ENCODE assay signal across 26 mouse cellular contexts in the genomic region with DNA sequence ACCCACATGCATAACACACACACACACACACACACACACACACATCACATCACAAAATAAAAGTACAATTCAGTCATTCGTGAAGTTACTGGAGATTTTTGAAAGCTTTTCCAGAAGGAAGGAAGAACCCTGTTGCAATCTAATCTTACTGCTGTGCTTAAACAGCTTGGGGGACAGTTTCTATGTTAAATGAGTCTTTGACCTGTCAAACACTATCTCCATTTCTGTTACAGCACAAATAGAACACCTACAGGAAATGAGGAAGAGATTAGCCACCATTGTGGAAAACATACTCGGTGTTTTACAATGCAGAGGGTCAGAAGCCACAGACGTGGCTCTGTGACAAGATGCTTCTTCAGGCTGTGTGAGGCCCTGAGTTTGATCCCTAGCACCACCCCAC.
A peak's percentile ranks its signal among the peaks of the same experiment; 100 is the strongest.
DNase-seq lines count a peak whose midpoint lies in the region; ATAC-seq and TF ChIP-seq lines count a peak whose summit lies in the region.
"Had no signal": no experiment of that assay in that cellular context is flagged by ENCODE, and none has a peak within 500 bp of the region (broad histone marks: within the 10 kb centered on the region; RNA-seq: fewer than 3 reads in every experiment).

No protein-coding gene starts in this region.

- TF ChIP-seq POLR2A in bone marrow, adult 2 months (IDR thresholded peaks at IDR 0.05; ENCODE audit: borderline replicate concordance, control insufficient read depth, low read depth, low read length), result no peak

- H3K4me2 ChIP-seq in heart, embryonic 13.5 days, result no peak overlapping the region
- no peak overlapping the region for H3K4me2 ChIP-seq in heart, embryonic 16.5 days (ENCODE audit: low read depth, low read length)
- H3K4me2 ChIP-seq: embryonic facial prominence, embryonic 12.5 days; forebrain, embryonic 12.5 days; forebrain, embryonic 15.5 days; hindbrain, embryonic 14.5 days had no signal

- peak overlapping the region; percentile 66 for H3K27ac ChIP-seq in heart, embryonic 13.5 days (replicated peaks)
- peak overlapping the region; percentile 46 for H3K27ac ChIP-seq in heart, embryonic 16.5 days (ENCODE audit: low read length)
- H3K27ac ChIP-seq in heart, embryonic 10.5 days, result no peak overlapping the region
- peak overlapping the region; percentile 1; the same call in 1 of the 2 replicates for H3K27ac ChIP-seq in bone marrow, adult 2 months (ENCODE audit: control insufficient read depth, insufficient read depth, low read depth, low read length, poor library complexity)
- H3K27ac ChIP-seq: embryonic facial prominence, embryonic 12.5 days; forebrain, embryonic 12.5 days; forebrain, embryonic 15.5 days; hindbrain, embryonic 14.5 days; hindbrain, postnatal 0 days had no signal

- H3K9ac ChIP-seq in heart, embryonic 13.5 days, result no peak overlapping the region
- no peak overlapping the region for H3K9ac ChIP-seq in heart, embryonic 16.5 days (ENCODE audit: low read length)
- H3K9ac ChIP-seq: embryonic facial prominence, embryonic 12.5 days; forebrain, embryonic 12.5 days; forebrain, embryonic 15.5 days; hindbrain, embryonic 14.5 days had no signal

- peaks cover 66% of the 10 kb centered on the region for H3K4me1 ChIP-seq in heart, embryonic 13.5 days
- H3K4me1 ChIP-seq in heart, embryonic 16.5 days (ENCODE audit: control insufficient read depth, insufficient read depth, low read length), result peaks cover 50% of the 10 kb centered on the region
- peaks cover 51% of the 10 kb centered on the region for H3K4me1 ChIP-seq in heart, embryonic 10.5 days
- peaks cover 4% of the 10 kb centered on the region; the same call in 1 of the 2 replicates for H3K4me1 ChIP-seq in bone marrow, adult 2 months (ENCODE audit: control insufficient read depth, insufficient read depth, low read length)

- no peak for ATAC-seq in heart, embryonic 13.5 days (ENCODE audit: extremely low read depth, insufficient number of reproducible peaks, low FRiP score, low TSS enrichment)
- peak; percentile 20; the same call in 1 of the 2 replicates for ATAC-seq in heart, embryonic 16.5 days (replicated peaks; ENCODE audit: extremely low read depth, insufficient read depth, low FRiP score)
- ATAC-seq in common myeloid progenitor, adult 5-6 weeks (replicated peaks; ENCODE audit: low read depth, poor library complexity, severe bottlenecking), result 0 out of 2 replicates have a peak, but pooled peaks have one; percentile 15
- ATAC-seq: CD4-positive, CD25-positive, alpha-beta regulatory T cell, adult 4 months; forebrain, embryonic 15.5 days; hindbrain, postnatal 0 days; inflammation-experienced regulatory T-cells, adult 6 months had no signal

- DNase-seq in heart, postnatal 25 days (ENCODE audit: low spot score), result no peak
- no peak for DNase-seq in heart, embryonic 10.5 days (ENCODE audit: low spot score)
- no peak for DNase-seq in embryo, embryonic 11 days
- DNase-seq in cerebellum, postnatal 14 days, result no peak
- DNase-seq: adrenal gland, adult 2 months; adrenal gland, postnatal 14 days; cerebellum, adult 18-20 months; cerebellum, adult 9-10 months; cerebellum, postnatal 25 days; gastrocnemius, postnatal 25 days; heart, adult 18-20 months; heart, postnatal 36 days; kidney, adult 18-20 months; kidney, adult 9 months had no signal

- 26% methylated on average over 3 of the region's 3 CpGs for WGBS in heart, embryonic 13.5 days
- WGBS in heart, embryonic 16.5 days, result 33% methylated on average over 3 of the region's 3 CpGs
- WGBS in heart, embryonic 10.5 days, result 33% methylated on average over 3 of the region's 3 CpGs
- WGBS in bone marrow, adult 2 months, result 16% methylated on average over 3 of the region's 3 CpGs

- H3K36me3 ChIP-seq in heart, embryonic 13.5 days, result peaks cover 16% of the 10 kb centered on the region; the same call in 1 of the 2 replicates
- peaks cover 5% of the 10 kb centered on the region; the same call in 1 of the 2 replicates for H3K36me3 ChIP-seq in heart, embryonic 16.5 days (ENCODE audit: control insufficient read depth, insufficient read depth)
- 0 out of 2 replicates have a peak, but pooled peaks cover 4% of the 10 kb centered on the region for H3K36me3 ChIP-seq in heart, embryonic 10.5 days
- H3K36me3 ChIP-seq: embryonic facial prominence, embryonic 12.5 days; forebrain, embryonic 12.5 days; forebrain, embryonic 15.5 days had no signal

- H3K9me3 ChIP-seq in heart, embryonic 13.5 days, result no peaks in the 10 kb centered on the region
- no peaks in the 10 kb centered on the region for H3K9me3 ChIP-seq in heart, embryonic 16.5 days (replicated peaks; ENCODE audit: control insufficient read depth, low read length)
- H3K9me3 ChIP-seq in heart, embryonic 10.5 days, result no peaks in the 10 kb centered on the region
- H3K9me3 ChIP-seq: embryonic facial prominence, embryonic 12.5 days; forebrain, embryonic 12.5 days; forebrain, embryonic 15.5 days had no signal

- no peak overlapping the region for H3K4me3 ChIP-seq in heart, embryonic 13.5 days
- no peak overlapping the region for H3K4me3 ChIP-seq in heart, embryonic 16.5 days (ENCODE audit: low read length)
- H3K4me3 ChIP-seq in heart, embryonic 10.5 days, result no peak overlapping the region
- no peak overlapping the region for H3K4me3 ChIP-seq in bone marrow, adult 2 months (replicated peaks; ENCODE audit: control insufficient read depth, low read depth, low read length)
- H3K4me3 ChIP-seq: embryonic facial prominence, embryonic 12.5 days; erythroblast, embryonic 14.5 days; forebrain, embryonic 12.5 days; forebrain, embryonic 15.5 days had no signal

- H3K27me3 ChIP-seq in heart, embryonic 13.5 days (replicated peaks), result no peaks in the 10 kb centered on the region
- H3K27me3 ChIP-seq in heart, embryonic 16.5 days (ENCODE audit: control insufficient read depth, insufficient read depth, low read length), result no peaks in the 10 kb centered on the region
- no peaks in the 10 kb centered on the region for H3K27me3 ChIP-seq in heart, embryonic 10.5 days (ENCODE audit: insufficient read depth, poor library complexity, severe bottlenecking)
- H3K27me3 ChIP-seq: embryonic facial prominence, embryonic 12.5 days; forebrain, embryonic 12.5 days; forebrain, embryonic 15.5 days had no signal

- no peak for TF ChIP-seq CTCF in bone marrow, adult 2 months (IDR thresholded peaks at IDR 0.05; ENCODE audit: control insufficient read depth, insufficient read depth, low read length)

- intact Hi-C loops in heart, postnatal 25 days (cut with DNase I), result no loop called here
